Mouse (Mus musculus): ENCODE results near the gene Otulin. TPM values are rescaled to one million over a fixed set of nuclear protein-coding genes. Genes with fewer than 3 reads are reported as not detected.
A peak's percentile ranks its signal among the peaks of the same experiment; 100 is the strongest.

Otulin gene
- total RNA-seq (2021): 10 to 100 TPM; 20.8 to 23.1 TPM
- long read RNA-seq, experiment 1, transcript Otulin-201 (7 exons, 1,491 nt): major isoform, 38 of 57 reads
- long read RNA-seq, experiment 1, partial matches to known transcripts: 2 of 57 reads
- long read RNA-seq, experiment 1, other reads (novel, unspliced or antisense): 17 of 57 reads
- long read RNA-seq, experiment 2, transcript Otulin-201 (7 exons, 1,491 nt): major isoform, 26 of 42 reads
- long read RNA-seq, experiment 2, partial matches to known transcripts: 1 of 42 reads
- long read RNA-seq, experiment 2, other reads (novel, unspliced or antisense): 15 of 42 reads

DNA sequence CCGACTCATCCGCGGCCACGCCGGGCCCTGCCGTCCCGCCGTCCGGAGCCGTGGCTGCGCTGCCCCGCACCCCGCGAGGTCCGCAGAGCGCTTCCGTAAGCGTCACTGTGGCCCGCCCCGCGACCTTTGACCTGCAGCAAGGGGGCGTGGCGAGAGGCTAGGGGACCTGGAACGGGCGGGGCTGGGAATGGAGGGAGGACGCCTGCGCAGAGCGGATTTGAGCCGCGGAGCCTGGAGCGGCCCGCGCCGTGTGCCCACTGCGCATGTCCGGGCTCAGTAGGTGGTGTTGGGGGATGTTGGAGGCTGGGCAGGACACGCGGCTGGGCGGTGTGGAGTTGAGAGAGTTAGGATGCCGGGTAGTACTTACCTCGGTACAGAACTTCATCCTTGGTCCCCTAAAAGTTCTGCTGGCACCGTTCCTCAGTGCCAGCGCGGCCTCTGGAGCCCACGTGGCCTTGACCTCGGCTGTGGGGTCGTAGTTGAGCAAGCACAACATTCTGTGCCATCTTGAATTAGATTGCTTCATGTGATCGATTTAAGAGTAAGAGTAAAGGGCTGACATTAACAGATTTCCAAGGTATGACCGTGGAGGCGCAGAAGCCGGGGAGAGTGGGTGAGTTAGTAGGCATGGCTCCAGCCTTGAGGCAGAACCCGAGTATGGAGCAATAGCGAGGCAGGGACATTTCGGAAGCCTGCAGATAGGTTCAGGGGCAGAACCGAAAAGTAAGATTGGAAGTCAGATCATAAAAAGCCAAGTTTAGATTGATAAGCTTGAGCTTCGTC, at the start of gene Otulin:
Otulin (minus strand) TSS at position 93 of the 783 bp plus-strand sequence.
- DNase-seq (ENCODE audit: low spot score in 2 of 2): peak; percentile 98 to 99
- intact Hi-C loops (cut with DNase I): no loop called here

DNA sequence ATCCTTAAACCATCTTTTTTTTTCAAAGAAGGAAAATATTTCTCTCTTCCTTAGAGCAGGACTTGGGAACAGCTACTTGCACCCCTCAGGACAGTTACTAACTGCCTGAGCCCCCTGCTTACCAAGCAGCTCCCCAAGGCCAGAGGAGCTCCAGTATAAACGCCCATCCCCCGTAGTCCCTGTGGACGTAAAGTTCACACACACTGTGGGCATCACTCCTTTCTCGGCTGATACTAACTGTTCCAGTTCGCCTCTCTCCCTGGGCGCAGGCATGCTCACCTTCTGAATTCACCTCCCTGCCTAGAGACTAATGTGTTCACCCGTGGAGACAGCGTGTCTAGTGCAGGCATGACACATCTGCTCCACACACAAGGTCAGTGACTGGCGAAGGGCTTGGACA, 48.0 kb upstream of the Otulin start:
- intact Hi-C loops (cut with DNase I): no loop called here
- DNase-seq (ENCODE audit: low spot score in 2 of 2): no peak

DNA sequence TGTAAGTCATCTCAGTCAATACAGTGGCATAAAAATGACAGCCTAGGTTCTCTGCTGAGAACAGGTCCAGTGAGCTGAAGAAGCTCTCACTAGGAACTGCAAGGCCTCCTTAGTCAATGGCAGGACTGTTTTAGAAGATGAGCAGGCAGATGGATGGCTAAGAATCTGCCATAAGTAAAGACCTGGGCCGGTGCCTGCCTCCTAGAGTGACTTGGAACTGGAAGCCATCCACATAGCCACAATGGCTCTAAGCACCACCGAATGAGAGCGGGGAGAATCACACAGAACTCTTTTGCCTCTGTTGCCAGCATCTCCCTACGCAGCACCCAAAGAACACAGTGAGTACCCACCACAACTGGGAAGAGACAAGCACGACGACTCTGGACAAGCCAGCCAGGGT, 47.3 kb upstream of the Otulin start:
- intact Hi-C loops (cut with DNase I): no loop called here
- no peak for DNase-seq (ENCODE audit: low spot score in 2 of 2)

DNA sequence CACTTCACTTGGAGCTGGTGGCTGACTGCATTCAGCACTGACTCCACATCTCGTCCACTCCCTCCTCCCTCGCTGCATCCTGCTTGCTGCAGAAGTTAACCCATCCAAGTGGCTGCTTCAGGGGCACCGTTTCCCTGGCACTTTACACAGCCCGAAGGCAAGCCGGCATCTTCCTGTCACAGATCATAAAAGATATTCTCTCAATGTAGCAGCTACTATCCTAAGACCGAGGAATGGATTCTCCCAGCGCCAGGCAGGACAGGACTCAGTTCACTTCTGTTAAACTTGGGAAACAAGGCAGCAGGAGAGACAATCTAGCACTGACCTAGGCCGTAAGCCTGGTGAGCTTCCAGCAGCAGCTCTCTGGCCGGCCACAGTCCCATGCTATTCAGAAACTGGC, 45.7 kb upstream of the Otulin start:
- intact Hi-C loops (cut with DNase I): no loop called here

DNA sequence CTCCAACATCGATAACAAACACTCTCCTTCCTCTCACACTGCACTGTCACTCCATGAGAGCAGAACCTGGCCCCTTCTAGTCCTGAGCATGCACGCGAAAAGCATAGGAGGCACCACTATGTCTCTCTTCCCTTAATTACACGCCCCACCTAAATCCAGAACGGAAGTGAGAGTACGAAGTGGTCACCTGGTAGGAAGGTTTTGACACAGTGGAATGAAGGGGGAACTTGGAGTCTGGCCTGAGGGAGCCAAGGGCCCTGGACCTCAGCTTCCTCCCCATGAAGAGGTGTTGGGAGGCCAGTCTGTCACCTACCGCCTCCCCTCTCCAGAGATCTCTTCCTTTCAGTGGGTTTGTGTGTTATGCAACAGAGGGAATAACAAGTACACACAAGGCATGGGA, 44.6 kb upstream of the Otulin start:
- intact Hi-C loops (cut with DNase I): no loop called here
- no peak for DNase-seq (ENCODE audit: low spot score in 2 of 2)

More for the DNA sequence above, 45.7 kb upstream of the Otulin start:
- no peak for DNase-seq (ENCODE audit: low spot score in 2 of 2)

DNA sequence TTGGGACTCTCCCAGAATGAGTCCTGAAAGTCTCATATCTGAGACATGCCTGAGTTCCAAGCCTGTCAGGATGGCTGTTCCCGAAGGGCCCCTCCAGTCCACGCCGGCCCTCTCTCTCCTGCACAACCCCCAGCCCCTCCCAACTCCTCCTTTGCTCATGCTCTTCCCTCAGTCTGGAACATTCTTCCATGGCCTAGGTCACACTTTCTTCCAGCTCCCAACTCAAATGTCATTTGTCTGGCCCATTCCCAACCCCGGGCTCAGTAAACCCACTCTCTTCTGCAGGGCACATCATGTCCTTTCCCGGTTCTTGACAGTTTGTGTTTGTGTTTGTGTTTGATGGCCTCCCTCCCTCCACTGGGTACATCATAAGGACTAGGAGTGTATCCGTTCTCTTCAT, 43.5 kb upstream of the Otulin start:
- DNase-seq (ENCODE audit: low spot score in 2 of 2): no peak
- intact Hi-C loops (cut with DNase I): no loop called here

DNA sequence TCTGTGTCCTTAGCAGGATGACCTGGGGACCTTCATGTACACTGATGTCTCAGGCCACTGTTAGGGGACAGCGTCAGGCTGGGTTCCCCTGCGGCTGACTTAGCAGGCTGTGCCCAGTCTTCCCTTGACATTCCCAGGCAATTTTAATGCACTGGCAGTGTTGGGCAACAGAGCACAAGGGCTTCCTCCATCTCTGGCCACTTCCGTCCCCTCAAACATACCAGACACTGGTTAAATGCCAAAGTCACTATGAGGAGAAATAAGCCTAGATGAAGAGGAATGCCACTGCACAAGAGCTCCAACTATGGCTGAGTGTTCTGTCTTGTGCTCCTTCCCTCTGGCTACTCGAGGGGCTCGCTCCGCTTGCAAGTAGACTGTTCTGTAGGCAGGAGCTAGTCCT, 42.7 kb upstream of the Otulin start:
- intact Hi-C loops (cut with DNase I): no loop called here
- DNase-seq (ENCODE audit: low spot score in 2 of 2): no peak

DNA sequence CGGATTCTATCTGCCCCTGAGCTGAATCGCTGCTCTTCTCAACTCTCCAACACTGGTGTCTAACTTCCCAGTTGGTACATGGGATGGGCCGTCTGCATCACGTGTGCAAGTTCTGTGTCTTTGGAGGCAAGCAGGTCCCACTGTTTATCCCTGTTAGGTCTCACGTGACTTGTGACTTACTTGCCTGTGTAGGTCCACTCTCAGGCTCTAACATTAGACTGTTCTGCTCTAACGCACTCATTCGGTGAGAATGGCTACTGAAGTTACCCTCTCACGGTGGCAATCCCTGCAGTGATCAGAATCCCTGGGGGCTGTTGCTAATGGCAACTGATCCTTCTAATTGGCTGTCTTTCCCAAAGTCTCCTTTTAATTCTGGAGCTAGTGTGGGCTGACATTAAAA, 41.8 kb upstream of the Otulin start:
- no peak for DNase-seq (ENCODE audit: low spot score in 2 of 2)
- intact Hi-C loops (cut with DNase I): no loop called here

DNA sequence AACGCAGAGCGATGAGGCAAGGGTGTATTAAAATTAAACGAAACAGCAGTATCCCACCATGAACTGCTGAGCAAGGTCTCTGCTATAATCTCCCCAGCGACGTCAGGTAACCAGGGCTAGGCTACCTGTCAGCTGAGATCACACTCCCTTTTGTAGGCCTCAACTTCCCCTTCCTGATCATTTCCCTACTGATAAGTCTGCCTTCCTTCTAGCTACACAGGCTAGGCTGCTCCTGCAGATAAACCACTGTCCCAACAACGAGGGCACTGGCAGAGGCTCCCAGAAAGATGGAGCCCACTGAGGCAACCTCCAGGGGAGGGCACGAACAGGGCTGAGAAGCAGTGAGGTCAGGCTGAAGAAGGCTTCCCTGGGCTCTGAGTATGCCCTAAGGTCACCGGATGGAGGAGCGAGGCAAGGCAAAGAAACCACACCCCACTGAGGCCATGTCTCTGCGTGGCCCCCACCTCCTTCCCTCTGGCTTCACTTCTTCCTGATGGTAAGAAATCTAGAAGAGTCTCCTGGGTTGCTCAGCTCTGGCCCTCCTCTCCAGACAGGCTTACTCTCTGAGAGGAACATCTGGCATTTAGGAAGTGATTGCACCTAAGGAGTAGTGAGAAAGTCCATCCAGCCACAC, 41.2 kb upstream of the Otulin start:
- DNase-seq (ENCODE audit: low spot score in 2 of 2): no peak
- intact Hi-C loops (cut with DNase I): no loop called here

DNA sequence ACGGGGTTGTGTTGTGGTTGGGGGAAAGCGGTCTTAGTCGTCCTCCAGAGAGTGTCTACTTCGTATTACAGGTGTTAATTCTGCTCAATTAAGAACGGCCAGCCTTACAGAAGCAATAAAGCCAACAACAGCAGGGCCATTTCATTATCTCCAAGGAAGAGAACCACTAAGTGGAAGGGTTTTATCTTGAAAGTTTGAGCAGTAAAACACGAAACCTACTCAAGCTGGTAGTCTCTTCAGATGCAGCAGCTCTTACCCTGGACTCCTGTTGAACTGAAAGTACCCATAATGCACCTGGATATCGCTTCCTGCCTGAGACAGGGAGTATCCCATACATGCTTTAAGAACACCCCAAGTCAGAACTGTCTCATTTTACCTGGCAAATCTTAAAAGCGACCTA, 40.2 kb upstream of the Otulin start:
- no peak for DNase-seq (ENCODE audit: low spot score in 2 of 2)
- intact Hi-C loops (cut with DNase I): no loop called here

DNA sequence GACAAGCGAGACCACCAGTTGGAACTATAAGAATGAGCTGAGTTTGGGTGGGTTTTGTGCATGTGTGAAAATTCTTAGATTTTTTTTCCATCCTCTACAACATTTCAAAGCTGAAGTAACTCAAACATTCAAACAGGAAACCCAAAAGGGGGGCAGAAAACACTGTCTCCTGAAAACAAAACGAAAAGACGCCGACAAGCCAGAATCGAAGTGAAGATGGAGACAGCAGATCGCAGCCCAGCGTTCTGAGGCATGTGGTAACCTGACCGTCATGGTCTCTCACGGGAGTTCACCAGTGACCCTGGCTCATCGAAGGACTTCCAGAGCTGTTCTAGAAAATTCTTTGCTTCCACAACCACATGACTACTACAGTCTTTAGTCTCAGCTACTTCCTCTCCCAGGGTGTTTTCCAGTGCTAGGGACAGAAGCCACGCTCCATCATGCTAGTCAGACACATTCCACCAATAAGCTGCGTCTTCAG, 39.5 kb upstream of the Otulin start:
- DNase-seq (ENCODE audit: low spot score in 2 of 2): no peak
- intact Hi-C loops (cut with DNase I): no loop called here

DNA sequence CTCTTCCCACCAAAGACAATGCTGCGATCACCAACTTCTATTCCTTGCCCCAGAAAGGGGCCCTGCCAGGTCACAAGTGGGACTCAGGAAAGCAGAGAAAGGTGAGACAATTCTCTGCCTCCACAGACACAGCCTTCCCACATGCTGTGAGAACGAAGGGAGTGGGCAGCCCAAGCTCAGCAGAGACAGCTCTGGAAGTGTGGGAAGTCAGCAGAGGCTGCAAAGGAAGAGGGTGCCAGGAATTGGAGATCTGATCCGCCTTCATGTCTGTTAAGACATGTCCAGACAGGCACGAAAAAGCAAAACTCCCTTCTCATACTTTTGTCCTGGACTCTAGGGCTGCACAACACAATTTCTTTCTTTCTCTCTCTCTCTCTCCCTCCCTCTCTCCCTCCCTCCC, 38.8 kb upstream of the Otulin start:
- DNase-seq (ENCODE audit: low spot score in 2 of 2): peak; percentile 62 to 67
- intact Hi-C loops (cut with DNase I): no loop called here

DNA sequence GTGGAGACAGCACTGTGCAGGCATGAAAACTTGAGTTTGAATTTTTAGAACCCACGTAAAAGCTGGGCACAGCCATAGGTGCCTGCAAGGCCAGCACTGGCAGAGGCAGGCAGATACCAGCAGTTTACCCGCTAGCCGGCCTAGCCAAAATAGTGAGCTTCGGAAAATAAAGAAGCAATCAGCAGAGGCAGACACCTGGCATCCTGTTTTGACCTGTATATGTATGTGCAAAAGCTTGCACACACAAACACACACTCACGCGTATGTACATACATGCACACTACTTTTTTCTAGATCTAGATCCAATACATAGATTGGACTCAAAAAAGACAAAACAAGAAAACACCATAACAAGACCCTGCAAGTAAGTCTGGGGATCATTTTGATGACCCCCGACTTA, 38.1 kb upstream of the Otulin start:
- no peak for DNase-seq (ENCODE audit: low spot score in 2 of 2)
- intact Hi-C loops (cut with DNase I): no loop called here

DNA sequence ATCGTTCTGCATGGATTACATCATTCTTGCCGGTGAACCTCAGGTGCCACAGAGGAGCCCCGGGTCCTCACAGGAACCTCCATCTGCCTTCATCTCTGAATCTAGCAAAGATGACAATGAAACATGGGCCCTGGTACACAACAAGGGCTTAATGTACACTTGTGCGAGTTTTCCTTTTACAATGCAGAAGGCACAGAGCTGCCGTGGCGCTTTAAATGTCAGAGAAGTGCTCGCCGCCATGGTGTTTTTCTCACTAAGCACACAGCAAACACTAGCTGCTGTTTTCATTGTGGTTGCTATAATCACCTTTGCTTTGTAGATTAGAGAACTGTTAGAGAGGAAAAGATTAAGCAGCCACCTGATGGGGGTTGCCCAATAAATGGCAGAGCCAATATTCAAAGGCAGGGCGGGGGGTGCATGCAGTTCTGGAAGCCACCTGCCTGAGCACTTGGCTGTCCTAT, 37.5 kb upstream of the Otulin start:
- intact Hi-C loops (cut with DNase I): no loop called here
- DNase-seq (ENCODE audit: low spot score in 2 of 2): no peak

DNA sequence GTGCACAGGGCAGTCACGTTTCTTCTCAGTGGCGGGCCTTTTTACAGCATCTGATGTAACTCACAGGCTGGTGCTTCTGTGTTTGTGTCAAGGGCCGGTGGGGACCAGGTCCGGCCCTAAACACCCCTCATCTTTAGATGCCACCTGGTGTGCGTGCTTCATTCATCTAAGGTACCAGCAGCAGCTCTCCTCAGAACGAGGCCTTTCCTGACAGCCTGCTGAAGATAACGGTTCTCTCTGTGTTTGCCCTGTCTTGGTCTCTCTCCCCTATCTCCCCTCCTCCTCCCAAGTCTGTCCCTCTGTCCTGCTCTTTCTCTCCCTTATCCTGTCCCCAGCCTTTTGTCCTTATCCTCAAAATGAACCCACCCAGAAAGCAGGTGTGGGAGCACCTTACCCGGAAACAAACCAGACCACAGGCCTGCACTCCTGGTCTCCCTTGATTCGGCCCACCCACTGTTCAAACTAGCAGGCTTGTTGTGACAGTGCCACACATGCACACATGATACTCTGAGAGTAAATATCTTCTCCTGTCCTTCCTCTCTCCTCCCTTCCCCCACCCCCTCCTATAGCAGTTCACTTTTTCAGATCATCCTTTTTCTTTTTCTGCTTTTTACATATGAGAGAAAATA, 36.5 kb upstream of the Otulin start:
- DNase-seq (ENCODE audit: low spot score in 2 of 2): no peak
- intact Hi-C loops (cut with DNase I): no loop called here

DNA sequence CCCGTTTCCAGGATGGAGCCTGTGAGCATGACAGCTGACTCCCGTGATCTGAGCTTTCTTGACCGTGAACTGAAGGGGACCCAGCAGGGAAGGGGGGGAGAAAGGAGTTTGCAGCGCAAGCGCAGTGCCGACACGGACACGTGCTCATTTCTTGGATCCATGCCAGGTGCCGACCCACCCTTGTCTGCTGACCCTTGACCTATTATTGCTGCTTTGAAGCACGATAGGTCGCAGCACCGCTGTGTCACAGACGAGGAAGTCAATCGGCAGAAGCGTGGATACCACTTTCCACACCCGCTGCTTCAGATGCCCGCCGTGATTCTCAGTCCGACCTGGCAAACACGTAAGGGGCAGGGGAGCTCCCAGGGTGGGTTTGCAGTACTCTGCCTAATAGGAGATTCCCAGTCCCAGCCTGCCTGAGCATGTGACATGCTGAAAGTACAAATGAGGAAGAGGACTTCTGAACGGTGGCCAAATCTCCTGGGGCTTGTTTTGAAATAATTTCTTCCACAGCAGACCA, 35.0 kb upstream of the Otulin start:
- intact Hi-C loops (cut with DNase I): loop anchor here (1.0 kb wide), 1 partner anchor 14 kb away; no protein-coding TSS in a partner anchor
- peak; percentile 23 to 33 for DNase-seq (ENCODE audit: low spot score in 2 of 2)

DNA sequence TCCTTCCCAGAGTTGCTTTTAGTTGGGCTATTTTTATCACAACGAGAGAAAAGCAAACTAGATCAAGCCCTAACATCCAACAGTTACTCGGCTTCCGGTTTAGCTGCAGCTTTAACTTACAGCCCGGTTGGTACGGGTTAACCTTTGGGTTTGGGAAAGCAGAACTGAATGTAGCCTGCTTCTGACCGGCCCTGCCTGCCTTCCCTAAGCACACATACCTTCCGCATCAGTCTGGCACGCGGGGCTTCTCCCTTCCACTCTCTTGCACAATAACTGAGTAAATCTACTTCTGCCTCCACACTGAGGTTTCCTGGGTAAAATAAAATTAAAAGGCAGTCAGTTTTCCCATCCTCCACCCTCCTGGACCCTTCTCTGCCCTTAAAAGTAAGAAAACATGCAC, 33.6 kb upstream of the Otulin start:
- intact Hi-C loops (cut with DNase I): no loop called here

DNA sequence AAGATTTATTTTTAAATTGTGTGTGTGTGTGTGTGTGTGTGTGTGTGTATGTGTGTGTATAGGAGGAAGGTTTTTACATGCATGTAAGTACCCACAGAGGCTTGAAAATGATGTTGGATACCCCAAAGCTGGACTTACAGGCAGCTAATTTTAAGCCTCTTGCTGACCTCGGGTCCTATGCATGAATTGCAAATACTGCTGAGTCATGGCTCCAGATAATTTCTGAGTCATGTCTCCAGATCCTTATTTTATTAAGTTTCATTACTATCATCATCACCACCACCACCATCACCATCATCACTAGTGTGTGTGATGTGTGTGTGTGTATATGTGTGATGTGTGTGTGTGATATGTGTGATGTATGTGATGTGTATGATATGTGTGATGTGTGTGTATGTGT, 32.2 kb upstream of the Otulin start:
- DNase-seq (ENCODE audit: low spot score in 2 of 2): no peak
- intact Hi-C loops (cut with DNase I): no loop called here

More for the DNA sequence above, 33.6 kb upstream of the Otulin start:
- DNase-seq (ENCODE audit: low spot score in 2 of 2): no peak

DNA sequence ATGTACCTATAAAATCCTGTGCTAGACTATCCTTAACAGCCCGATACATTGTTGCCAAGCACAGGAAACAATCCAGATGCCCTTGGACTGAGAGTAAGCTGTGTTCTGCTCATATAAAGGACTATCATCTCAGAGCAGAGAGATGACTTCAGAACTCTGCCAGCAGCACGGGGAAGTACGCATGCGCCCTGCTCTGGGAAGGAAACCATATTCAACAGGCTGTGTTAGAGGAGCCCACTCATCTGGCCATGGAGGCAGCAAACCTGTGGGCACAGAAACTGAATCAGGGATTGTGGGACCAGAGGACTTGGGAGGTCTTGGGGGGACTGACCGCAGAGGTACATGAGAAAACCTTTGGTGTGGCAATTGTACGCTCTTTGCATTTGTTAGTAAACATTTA, 31.2 kb upstream of the Otulin start:
- intact Hi-C loops (cut with DNase I): no loop called here
- no peak for DNase-seq (ENCODE audit: low spot score in 2 of 2)

Data from left cerebral cortex, postnatal 14 days (tissue).